Mouse (Mus musculus) midbrain, postnatal 0 days (tissue): Measurements from ENCODE around the gene Apon. TPM values are rescaled to one million over a fixed set of nuclear protein-coding genes. Genes with fewer than 3 reads are reported as not detected.

Experiments
- ATAC-seq: fragments of 200-750 bp; cut with Nextera tagmentation; 2 replicates; pipeline ENCODE4 v1.8.0; 2017; ENCODE audit warnings: moderate number of reproducible peaks, mild to moderate bottlenecking, moderate TSS enrichment, moderate library complexity; ENCODE audit not compliant: low FRiP score
- DNase-seq: peaks from one replicate; pipeline ENCODE4 v3.0.0-alpha.2; 2015; ENCODE audit warnings: low spot score
- H3K27ac ChIP-seq: fragments of 300-500 bp; sonication (generic); 2 replicates; pipeline ENCODE4 v1.5.1; 2014; ENCODE audit warnings: low read depth, mild to moderate bottlenecking, low read length, mixed read lengths
- H3K27me3 ChIP-seq: fragments of 300-500 bp; sonication (generic); 2 replicates; pipeline ENCODE4 v1.6.1; 2014; ENCODE audit warnings: low read length, control low read depth, mixed read lengths; ENCODE audit not compliant: insufficient read depth
- H3K36me3 ChIP-seq: fragments of 300-500 bp; sonication (generic); 2 replicates; pipeline ENCODE4 v1.6.1; 2014; ENCODE audit warnings: low read length, control low read depth, mixed read lengths; ENCODE audit not compliant: insufficient read depth
- H3K4me1 ChIP-seq: fragments of 300-500 bp; sonication (generic); 2 replicates; pipeline ENCODE4 v1.6.1; 2014; ENCODE audit warnings: mild to moderate bottlenecking, control low read depth, antibody characterized with exemption, low read length, mixed read lengths; ENCODE audit not compliant: insufficient read depth
- H3K4me2 ChIP-seq: fragments of 300-500 bp; sonication (generic); 2 replicates; pipeline ENCODE4 v1.6.1; 2014; ENCODE audit warnings: low read depth, mild to moderate bottlenecking, low read length, mixed read lengths; ENCODE audit not compliant: poor library complexity, severe bottlenecking
- H3K4me3 ChIP-seq: fragments of 300-500 bp; sonication (generic); 2 replicates; pipeline ENCODE4 v1.5.1; 2014; ENCODE audit warnings: low read depth, mild to moderate bottlenecking, low read length, moderate library complexity
- H3K9ac ChIP-seq: fragments of 300-500 bp; sonication (generic); replicated peaks from 2 replicates; pipeline ENCODE4 v1.6.1; 2014; ENCODE audit warnings: mild to moderate bottlenecking, low read length, moderate library complexity, mixed read lengths; ENCODE audit not compliant: poor library complexity, severe bottlenecking
- H3K9me3 ChIP-seq: fragments of 300-500 bp; sonication (generic); 2 replicates; pipeline ENCODE4 v1.6.1; 2016; ENCODE audit warnings: low read length, control low read depth
- CTCF ChIP-seq: IDR thresholded peaks from 2 replicates; pipeline ENCODE4 v1.5.1; 2016; ENCODE audit warnings: antibody characterized with exemption, mild to moderate bottlenecking
- WGBS: fragments of 180-500 bp; shearing (Covaris S2); extraction: QIAGEN DNeasy Blood & Tissue Kit; methylation state at CpG from one replicate; pipeline ENCODE4 v1.1.7; 2014; 5-methylcytosine and 5-hydroxymethylcytosine counted together
- polyA plus RNA-seq: library from polyadenylated mRNA; unstranded; fragments of >200 nt; fragmentation: Nextera tagmentation; extraction: Ambion mirVana; gene quantifications from 2 replicates; pipeline ENCODE4 v1.2.1, GENCODE M21; 2015
- total RNA-seq: library from RNA; depleted of rRNA; stranded (reverse); fragments of >200 nt; gene quantifications from 2 replicates; pipeline ENCODE4 v1.2.3, GENCODE M21; 2014; rRNA removed

The Apon gene
- total and polyA plus RNA-seq, 2 experiments from 2014 or later: not detected

DNA sequence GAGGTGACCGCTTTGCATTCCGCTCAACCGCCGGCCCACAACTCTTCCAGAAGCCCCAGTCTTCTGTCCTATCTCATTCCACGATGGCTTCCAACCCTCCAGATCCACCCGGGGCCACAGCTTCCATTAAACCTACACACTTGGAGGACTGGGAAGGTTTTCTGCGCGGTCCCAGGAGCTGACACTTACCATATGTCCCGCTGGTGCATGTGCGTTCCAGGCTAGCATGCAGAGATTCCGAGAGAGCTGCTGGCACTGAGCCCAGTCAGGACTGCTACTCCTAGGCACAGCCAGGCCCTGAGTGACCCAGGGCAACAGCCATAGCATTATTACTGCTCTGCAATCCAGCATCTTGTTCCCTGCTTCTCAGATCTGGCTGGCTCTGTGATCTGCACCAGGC lies 43.7 kb downstream of the Apon start:
- Histone ChIP-seq H3K9ac (no peak overlapping the region), H3K27ac (no peak overlapping the region), H3K36me3 (peaks cover 3% of the 10 kb centered on the region; the same call in 1 of the 2 replicates), H3K4me1 (no peaks in the 10 kb centered on the region), H3K4me2 (no peak overlapping the region), H3K9me3 (no peaks in the 10 kb centered on the region), H3K4me3 (no peak overlapping the region), H3K27me3 (no peaks in the 10 kb centered on the region)
- ATAC-seq (no peak), DNase-seq (peak; percentile 10)
- 74% methylated on average over 11 of the region's 11 CpGs for whole genome bisulfite sequencing
- no peak for TF ChIP-seq CTCF

DNA sequence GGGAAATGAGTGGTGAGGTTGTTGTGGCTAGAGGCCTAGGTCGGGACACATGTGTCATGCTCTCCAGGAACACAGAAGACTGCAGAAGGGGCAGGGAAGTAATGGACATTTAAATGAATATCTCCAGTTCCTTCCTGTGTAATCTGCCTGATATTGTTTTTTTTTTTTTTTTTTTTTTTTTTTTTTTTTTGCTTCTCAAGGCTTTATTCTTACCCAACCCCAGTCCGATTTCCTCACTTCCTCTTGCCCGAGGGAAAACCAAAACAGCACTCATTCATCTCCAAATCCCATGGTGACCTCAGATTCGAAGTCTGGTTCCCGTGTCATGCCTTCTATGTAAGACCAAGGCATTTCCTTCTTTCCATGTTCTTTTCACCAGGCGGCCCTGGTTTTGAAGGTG lies 44.3 kb downstream of the Apon start:
- WGBS: 76% methylated on average over 6 of the region's 6 CpGs
- H3K4me3 ChIP-seq: no peak overlapping the region
- H3K27me3 ChIP-seq: no peaks in the 10 kb centered on the region
- H3K27ac ChIP-seq: no peak overlapping the region
- DNase-seq (no peak), ATAC-seq (no peak)
- no peak overlapping the region for H3K4me2 ChIP-seq
- no peak for TF ChIP-seq CTCF
- no peaks in the 10 kb centered on the region for H3K4me1 ChIP-seq
- no peak overlapping the region for H3K9ac ChIP-seq
- no peaks in the 10 kb centered on the region for H3K36me3 ChIP-seq
- no peaks in the 10 kb centered on the region for H3K9me3 ChIP-seq

DNA sequence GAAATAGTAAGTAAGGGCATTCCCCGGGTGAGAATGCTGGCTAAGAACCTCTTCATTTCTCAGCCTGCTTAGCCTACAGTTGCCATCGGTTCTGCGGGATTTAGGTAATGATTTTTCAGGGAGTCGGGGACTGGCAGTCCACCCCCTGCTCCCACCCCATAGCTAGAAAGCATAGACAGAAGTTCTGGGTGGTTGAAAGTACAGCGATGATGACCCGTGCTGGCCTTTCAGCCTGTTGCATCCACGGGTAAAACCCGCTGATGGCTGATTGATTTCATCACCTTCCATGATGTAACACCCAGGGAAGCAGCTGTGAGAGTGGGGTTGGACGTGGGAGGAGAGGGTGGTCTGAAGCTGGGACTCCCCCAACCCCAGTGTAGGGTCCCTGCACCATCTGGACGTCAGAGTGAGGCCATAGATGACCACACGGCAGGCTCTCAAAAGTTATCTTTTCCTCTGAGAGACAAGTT lies 44.8 kb downstream of the Apon start, which contains the start of gene Il23a:
Gene Il23a, minus strand, starts transcription at position 51 of the 470 bp plus-strand sequence.
- no peaks in the 10 kb centered on the region for H3K27me3 ChIP-seq
- peaks cover under 1% of the 10 kb centered on the region; the same call in 1 of the 2 replicates for H3K4me1 ChIP-seq
- no peak within 1 kb of the TSS for H3K4me2 ChIP-seq
- WGBS: 82% methylated on average over 11 of the region's 11 CpGs
- H3K36me3 ChIP-seq: no peaks in the 10 kb centered on the region
- H3K4me3 ChIP-seq: no peak within 1 kb of the TSS
- H3K9me3 ChIP-seq: no peaks in the 10 kb centered on the region
- H3K27ac ChIP-seq: no peak within 1 kb of the TSS
- ATAC-seq (no peak), DNase-seq (no peak)
- H3K9ac ChIP-seq: no peak within 1 kb of the TSS
- no peak for TF ChIP-seq CTCF

DNA sequence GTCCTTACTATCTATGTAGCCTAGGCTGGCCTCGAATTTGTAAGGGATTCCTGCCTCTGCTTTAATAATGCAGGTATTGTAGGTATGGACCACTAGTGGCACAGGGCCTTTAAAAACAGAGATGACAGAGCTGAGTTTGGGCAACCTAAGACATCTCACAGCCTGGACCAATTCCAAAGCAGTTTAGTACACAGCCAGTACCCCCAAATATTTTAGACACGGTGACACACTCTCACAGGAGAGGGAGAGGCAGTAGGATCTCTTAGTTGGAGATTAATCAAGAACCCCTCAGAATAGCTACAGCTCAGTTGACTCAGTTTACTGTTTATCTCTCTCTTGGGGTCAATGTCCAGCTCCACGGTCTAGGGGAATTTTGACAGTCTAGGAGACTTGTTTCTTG lies 48.5 kb downstream of the Apon start:
- H3K4me1 ChIP-seq: peaks cover 11% of the 10 kb centered on the region
- H3K4me3 ChIP-seq: peak overlapping the region; percentile 49
- ATAC-seq: no peak
- H3K36me3 ChIP-seq: no peaks in the 10 kb centered on the region
- no peak for DNase-seq
- TF ChIP-seq CTCF: no peak
- 40% methylated on average over 3 of the region's 3 CpGs for WGBS
- peak overlapping the region; percentile 97 for H3K27ac ChIP-seq
- H3K4me2 ChIP-seq: peak overlapping the region; percentile 79
- H3K9ac ChIP-seq: peak overlapping the region; percentile 87
- H3K27me3 ChIP-seq: no peaks in the 10 kb centered on the region
- no peaks in the 10 kb centered on the region for H3K9me3 ChIP-seq

DNA sequence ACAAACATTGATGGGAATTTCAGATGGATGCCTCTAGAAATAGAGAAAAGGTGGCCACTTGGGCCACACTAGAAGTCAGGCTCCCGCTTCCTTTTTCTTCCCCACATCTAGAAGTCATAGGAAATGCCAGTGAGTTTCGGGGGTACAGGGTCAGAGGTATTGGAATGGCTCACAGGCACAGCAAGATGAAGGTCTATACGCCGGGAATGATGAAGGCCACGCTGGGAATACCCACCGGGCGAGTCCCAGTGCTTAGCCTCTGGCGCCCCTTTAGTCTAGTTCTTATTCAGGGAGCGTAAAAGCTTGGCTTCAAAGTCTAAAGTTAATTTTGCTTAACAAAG lies 48.9 kb downstream of the Apon start:
- Histone ChIP-seq H3K27me3 (no peaks in the 10 kb centered on the region), H3K9ac (peak overlapping the region; percentile 87), H3K36me3 (no peaks in the 10 kb centered on the region), H3K9me3 (no peaks in the 10 kb centered on the region), H3K27ac (peak overlapping the region; percentile 97), H3K4me1 (peaks cover 11% of the 10 kb centered on the region), H3K4me3 (peak overlapping the region; percentile 49), H3K4me2 (peak overlapping the region; percentile 79)
- ATAC-seq: peak; percentile 44
- no peak for TF ChIP-seq CTCF
- no peak for DNase-seq
- WGBS: under 1% methylated on average over 9 of the region's 9 CpGs

- ATAC-seq (peak; percentile 98), DNase-seq (peak; percentile 99)
- 1% methylated on average over 37 of the region's 37 CpGs for WGBS
- Histone ChIP-seq H3K4me3 (peak within 1 kb of the TSS; percentile 49), H3K9me3 (no peaks in the 10 kb centered on the region), H3K36me3 (no peaks in the 10 kb centered on the region), H3K9ac (peak within 1 kb of the TSS; percentile 87), H3K4me2 (peak within 1 kb of the TSS; percentile 79), H3K27ac (peak within 1 kb of the TSS; percentile 97), H3K4me1 (peaks cover 11% of the 10 kb centered on the region), H3K27me3 (no peaks in the 10 kb centered on the region)
- no peak for TF ChIP-seq CTCF
Observed at GRCm38 (mm10) chr10:128303126-128304021, 49.5 kb downstream of the Apon start, which contains the start of gene Pan2. TSS of gene Pan2 (plus strand) at chr10:128303335.

Other genes with a start within 250 kb of the Apon start
- gene Hsd17b6, start 246.5 kb upstream of the Apon start, total RNA-seq: not detected in 2 replicates
- not detected in 2 replicates for gene Hsd17b6, start 246.5 kb upstream of the Apon start, polyA plus RNA-seq
- gene Prim1, start 238.9 kb upstream of the Apon start, total RNA-seq: 19.8 and 30.1 TPM in 2 replicates
- 33.5 and 33.6 TPM in 2 replicates for gene Prim1, start 238.9 kb upstream of the Apon start, polyA plus RNA-seq
- 415 and 452 TPM in 2 replicates for gene Naca, start 218.5 kb upstream of the Apon start, total RNA-seq
- gene Naca, start 218.5 kb upstream of the Apon start, polyA plus RNA-seq: 443 and 454 TPM in 2 replicates
- gene Ptges3, start 195.1 kb upstream of the Apon start, total RNA-seq: 109 and 117 TPM in 2 replicates
- gene Ptges3, start 195.1 kb upstream of the Apon start, polyA plus RNA-seq: 390 and 433 TPM in 2 replicates
- gene Atp5b, start 170.8 kb upstream of the Apon start, total RNA-seq: 4,011 and 6,126 TPM in 2 replicates
- gene Atp5b, start 170.8 kb upstream of the Apon start, polyA plus RNA-seq: 2,103 and 2,155 TPM in 2 replicates
- gene Baz2a, start 162.5 kb upstream of the Apon start, total RNA-seq: 14.0 and 17.3 TPM in 2 replicates
- 8.0 and 9.3 TPM in 2 replicates for gene Baz2a, start 162.5 kb upstream of the Apon start, polyA plus RNA-seq
- gene Rbms2, start 73.8 kb upstream of the Apon start, total RNA-seq: 11.1 and 12.9 TPM in 2 replicates
- gene Rbms2, start 73.8 kb upstream of the Apon start, polyA plus RNA-seq: 5.2 and 5.3 TPM in 2 replicates
- gene Gls2, start 59.6 kb upstream of the Apon start, total RNA-seq: 2.5 and 4.4 TPM in 2 replicates
- gene Gls2, start 59.6 kb upstream of the Apon start, polyA plus RNA-seq: 1.2 and 2.5 TPM in 2 replicates
- gene Spryd4, start 42.3 kb upstream of the Apon start, total RNA-seq: 17.1 and 29.5 TPM in 2 replicates
- 21.4 and 23.0 TPM in 2 replicates for gene Spryd4, start 42.3 kb upstream of the Apon start, polyA plus RNA-seq
- 0.22 TPM in 1 of 2 replicates, not detected in the other for gene Mip, start 28.3 kb upstream of the Apon start, total RNA-seq
- gene Mip, start 28.3 kb upstream of the Apon start, polyA plus RNA-seq: 0.13 TPM in 1 of 2 replicates, not detected in the other
- gene Timeless, start 22.0 kb upstream of the Apon start, total RNA-seq: 11.0 and 14.6 TPM in 2 replicates
- gene Timeless, start 22.0 kb upstream of the Apon start, polyA plus RNA-seq: 7.7 and 8.1 TPM in 2 replicates
- 0.42 TPM in 1 of 2 replicates, not detected in the other for gene Apof, start 14.6 kb downstream of the Apon start, total RNA-seq
- gene Apof, start 14.6 kb downstream of the Apon start, polyA plus RNA-seq: 0.20 and 0.83 TPM in 2 replicates
- gene Stat2, start 16.5 kb downstream of the Apon start, total RNA-seq: 8.7 and 9.8 TPM in 2 replicates
- 10.5 and 12.9 TPM in 2 replicates for gene Stat2, start 16.5 kb downstream of the Apon start, polyA plus RNA-seq
- not detected in 2 replicates for gene Il23a, start 44.7 kb downstream of the Apon start, total RNA-seq
- 0.12 TPM in 1 of 2 replicates, not detected in the other for gene Il23a, start 44.7 kb downstream of the Apon start, polyA plus RNA-seq
- gene Pan2, start 49.2 kb downstream of the Apon start, total RNA-seq: 18.3 and 19.0 TPM in 2 replicates
- 12.5 and 13.4 TPM in 2 replicates for gene Pan2, start 49.2 kb downstream of the Apon start, polyA plus RNA-seq
- 40.3 and 49.4 TPM in 2 replicates for gene Cnpy2, start 68.4 kb downstream of the Apon start, total RNA-seq
- 164 and 176 TPM in 2 replicates for gene Cnpy2, start 68.4 kb downstream of the Apon start, polyA plus RNA-seq
- gene Cs, start 83.6 kb downstream of the Apon start, total RNA-seq: 279 and 309 TPM in 2 replicates
- 255 and 271 TPM in 2 replicates for gene Cs, start 83.6 kb downstream of the Apon start, polyA plus RNA-seq
- gene Coq10a, start 114.9 kb downstream of the Apon start, total RNA-seq: 42.8 and 53.2 TPM in 2 replicates
- 51.7 and 56.4 TPM in 2 replicates for gene Coq10a, start 114.9 kb downstream of the Apon start, polyA plus RNA-seq
- 43.6 and 49.1 TPM in 2 replicates for gene Ankrd52, start 123.0 kb downstream of the Apon start, total RNA-seq
- gene Ankrd52, start 123.0 kb downstream of the Apon start, polyA plus RNA-seq: 7.8 and 9.9 TPM in 2 replicates
- 0.16 and 0.61 TPM in 2 replicates for gene Slc39a5, start 147.1 kb downstream of the Apon start, total RNA-seq
- 0.16 and 0.27 TPM in 2 replicates for gene Slc39a5, start 147.1 kb downstream of the Apon start, polyA plus RNA-seq
- 63.1 and 82.0 TPM in 2 replicates for gene Nabp2, start 157.4 kb downstream of the Apon start, total RNA-seq
- gene Nabp2, start 157.4 kb downstream of the Apon start, polyA plus RNA-seq: 145 and 157 TPM in 2 replicates
- 94.3 and 103 TPM in 2 replicates for gene Rnf41, start 157.6 kb downstream of the Apon start, total RNA-seq
- gene Rnf41, start 157.6 kb downstream of the Apon start, polyA plus RNA-seq: 91.6 and 93.8 TPM in 2 replicates
- gene Smarcc2, start 205.2 kb downstream of the Apon start, total RNA-seq: 216 and 233 TPM in 2 replicates
- 129 and 143 TPM in 2 replicates for gene Smarcc2, start 205.2 kb downstream of the Apon start, polyA plus RNA-seq
- 648 and 715 TPM in 2 replicates for gene Myl6, start 240.0 kb downstream of the Apon start, total RNA-seq
- gene Myl6, start 240.0 kb downstream of the Apon start, polyA plus RNA-seq: 946 and 1,057 TPM in 2 replicates
- gene Myl6b, start 244.6 kb downstream of the Apon start, total RNA-seq: 24.6 and 28.6 TPM in 2 replicates
- gene Myl6b, start 244.6 kb downstream of the Apon start, polyA plus RNA-seq: 4.9 and 5.4 TPM in 2 replicates